Mouse (Mus musculus): ENCODE results near the gene Vmn2r43. TPM values are rescaled to one million over a fixed set of nuclear protein-coding genes. Genes with fewer than 3 reads are reported as not detected.
"Not testable (repeated sequence)": the region's sequence is repeated elsewhere in the genome, so short reads cannot be mapped to it uniquely, and the experiment has no call there.

The Vmn2r43 gene
- not detected in 2 replicates for total RNA-seq (2017)

- not testable (repeated sequence) for ATAC-seq (replicated peaks; ENCODE audit: low read depth, poor library complexity, severe bottlenecking)
Observed at GRCm38 (mm10) chr7:8260499-8260898, at the start of gene Vmn2r43. Vmn2r43 (minus strand) TSS chr7:8260599.

GRCm38 (mm10) chr7:8200220-8200619 is 60.2 kb downstream of the Vmn2r43 start, which contains the start of gene Vmn2r42:
Vmn2r42 (minus strand) TSS chr7:8200320.
- ATAC-seq (replicated peaks; ENCODE audit: low read depth, poor library complexity, severe bottlenecking) = not testable (repeated sequence)

Other genes starting within 250 kb of the Vmn2r43 start
- gene Vmn2r41, start 98.9 kb downstream of the Vmn2r43 start, total RNA-seq (2017) = not detected in 2 replicates
- gene Vmn2r42, start 60.3 kb downstream of the Vmn2r43 start, total RNA-seq (2017) = not detected in 2 replicates
- not detected in 2 replicates for gene Vmn2r44, start 122.7 kb upstream of the Vmn2r43 start, total RNA-seq (2017)
- gene Vmn2r45, start 228.5 kb upstream of the Vmn2r43 start, total RNA-seq (2017) = not detected in 2 replicates